Mouse (Mus musculus) midbrain, embryonic 12.5 days (tissue): Measurements from ENCODE around the gene Ppp4r4. TPM values are rescaled to one million over a fixed set of nuclear protein-coding genes. Genes with fewer than 3 reads are reported as not detected.
"Not testable (repeated sequence)": the region's sequence is repeated elsewhere in the genome, so short reads cannot be mapped to it uniquely, and the experiment has no call there.

Experiments
- ATAC-seq: fragments of 200-750 bp; cut with Nextera tagmentation; 2 replicates; pipeline ENCODE4 v1.8.0; 2017; ENCODE audit warnings: low read depth, moderate TSS enrichment, moderate library complexity; ENCODE audit not compliant: low FRiP score
- H3K27ac ChIP-seq: fragments of 300-500 bp; sonication (generic); replicated peaks from 2 replicates; pipeline ENCODE4 v1.5.1; 2016; ENCODE audit warnings: mild to moderate bottlenecking
- H3K27me3 ChIP-seq: fragments of 300-500 bp; sonication (generic); 2 replicates; pipeline ENCODE4 v1.6.1; 2016; ENCODE audit warnings: mild to moderate bottlenecking
- H3K36me3 ChIP-seq: fragments of 300-500 bp; sonication (generic); 2 replicates; pipeline ENCODE4 v1.6.1; 2016
- H3K4me1 ChIP-seq: fragments of 300-500 bp; sonication (generic); 2 replicates; pipeline ENCODE4 v1.6.1; 2016
- H3K4me2 ChIP-seq: fragments of 300-500 bp; sonication (generic); replicated peaks from 2 replicates; pipeline ENCODE4 v1.6.1; 2016; ENCODE audit warnings: mild to moderate bottlenecking, moderate library complexity
- H3K4me3 ChIP-seq: fragments of 300-500 bp; sonication (generic); 2 replicates; pipeline ENCODE4 v1.5.1; 2016; ENCODE audit warnings: mild to moderate bottlenecking
- H3K9ac ChIP-seq: fragments of 300-500 bp; sonication (generic); replicated peaks from 2 replicates; pipeline ENCODE4 v1.6.1; 2016; ENCODE audit warnings: mild to moderate bottlenecking, moderate library complexity
- H3K9me3 ChIP-seq: fragments of 300-500 bp; sonication (generic); 2 replicates; pipeline ENCODE4 v1.6.1; 2016; ENCODE audit warnings: mild to moderate bottlenecking
- WGBS: fragments of 180-500 bp; shearing (Covaris S2); methylation state at CpG from one replicate; pipeline ENCODE4 v1.1.7; 2016; 5-methylcytosine and 5-hydroxymethylcytosine counted together
- polyA plus RNA-seq: library from polyadenylated mRNA; unstranded; fragments of >200 nt; fragmentation: Nextera tagmentation; extraction: Ambion mirVana; gene quantifications from 2 replicates; pipeline ENCODE4 v1.2.1, GENCODE M21; 2016

The Ppp4r4 gene
- polyA plus RNA-seq, 1 experiment from 2014 or later, result 2.9 TPM

- Histone ChIP-seq H3K27me3 (no peaks in the 10 kb centered on the region), H3K4me1 (no peaks in the 10 kb centered on the region), H3K9me3 (no peaks in the 10 kb centered on the region), H3K27ac (no peak overlapping the region), H3K36me3 (no peaks in the 10 kb centered on the region), H3K9ac (no peak overlapping the region), H3K4me3 (no peak overlapping the region), H3K4me2 (no peak overlapping the region)
- WGBS, result 83% methylated on average over 2 of the region's 2 CpGs
- no peak for ATAC-seq
These were observed 114.2 kb downstream of the Ppp4r4 start for GRCm38 (mm10) chr12:103646314-103646713.

- Histone ChIP-seq H3K27ac (no peak overlapping the region), H3K36me3 (no peaks in the 10 kb centered on the region), H3K4me3 (no peak overlapping the region), H3K27me3 (no peaks in the 10 kb centered on the region), H3K4me2 (no peak overlapping the region), H3K9ac (no peak overlapping the region), H3K4me1 (no peaks in the 10 kb centered on the region), H3K9me3 (no peaks in the 10 kb centered on the region)
- WGBS, result 97% methylated on average over 2 of the region's 2 CpGs
- ATAC-seq, result no peak
These were observed 121.8 kb downstream of the Ppp4r4 start for GRCm38 (mm10) chr12:103653836-103654235.

- Histone ChIP-seq H3K27ac (no peak overlapping the region), H3K9me3 (no peaks in the 10 kb centered on the region), H3K9ac (no peak overlapping the region), H3K27me3 (no peaks in the 10 kb centered on the region), H3K4me3 (no peak overlapping the region), H3K4me2 (no peak overlapping the region), H3K4me1 (no peaks in the 10 kb centered on the region), H3K36me3 (no peaks in the 10 kb centered on the region)
- ATAC-seq, result no peak
- 82% methylated on average over 7 of the region's 7 CpGs for WGBS
These were observed 123.3 kb downstream of the Ppp4r4 start for GRCm38 (mm10) chr12:103655123-103656044.

GRCm38 (mm10) chr12:103656848-103657626 is 125.0 kb downstream of the Ppp4r4 start, which contains the start of gene Serpina6:
Serpina6 (minus strand) TSS chr12:103657212.
- no peak within 1 kb of the TSS for H3K9ac ChIP-seq
- H3K4me2 ChIP-seq, result no peak within 1 kb of the TSS
- 80% methylated on average over 9 of the region's 9 CpGs for WGBS
- no peak within 1 kb of the TSS for H3K4me3 ChIP-seq
- no peaks in the 10 kb centered on the region for H3K9me3 ChIP-seq
- H3K36me3 ChIP-seq, result no peaks in the 10 kb centered on the region
- no peak within 1 kb of the TSS for H3K27ac ChIP-seq
- ATAC-seq, result no peak
- H3K27me3 ChIP-seq, result no peaks in the 10 kb centered on the region
- no peaks in the 10 kb centered on the region for H3K4me1 ChIP-seq

GRCm38 (mm10) chr12:103657991-103658390 is 125.9 kb downstream of the Ppp4r4 start:
- no peak overlapping the region for H3K4me3 ChIP-seq

GRCm38 (mm10) chr12:103659171-103659570 is 127.1 kb downstream of the Ppp4r4 start:
- Histone ChIP-seq H3K9ac (no peak overlapping the region), H3K9me3 (no peaks in the 10 kb centered on the region), H3K36me3 (no peaks in the 10 kb centered on the region), H3K4me3 (no peak overlapping the region), H3K4me2 (no peak overlapping the region), H3K4me1 (no peaks in the 10 kb centered on the region), H3K27ac (no peak overlapping the region), H3K27me3 (no peaks in the 10 kb centered on the region)
- 84% methylated on average over 2 of the region's 2 CpGs for WGBS
- no peak for ATAC-seq

More at GRCm38 (mm10) chr12:103657991-103658390, 125.9 kb downstream of the Ppp4r4 start:
- H3K9me3 ChIP-seq, result no peaks in the 10 kb centered on the region
- H3K27ac ChIP-seq, result no peak overlapping the region
- 83% methylated on average over 10 of the region's 10 CpGs for WGBS
- H3K9ac ChIP-seq, result no peak overlapping the region
- no peaks in the 10 kb centered on the region for H3K27me3 ChIP-seq
- H3K4me2 ChIP-seq, result no peak overlapping the region
- no peaks in the 10 kb centered on the region for H3K4me1 ChIP-seq
- ATAC-seq, result no peak
- no peaks in the 10 kb centered on the region for H3K36me3 ChIP-seq

- 88% methylated on average over 5 of the region's 5 CpGs for WGBS
- ATAC-seq, result no peak
- Histone ChIP-seq H3K4me1 (no peaks in the 10 kb centered on the region), H3K9ac (no peak overlapping the region), H3K4me3 (no peak overlapping the region), H3K36me3 (no peaks in the 10 kb centered on the region), H3K9me3 (no peaks in the 10 kb centered on the region), H3K27ac (no peak overlapping the region), H3K4me2 (no peak overlapping the region), H3K27me3 (no peaks in the 10 kb centered on the region)
These were observed 128.0 kb downstream of the Ppp4r4 start for GRCm38 (mm10) chr12:103660076-103660475.

- not testable (repeated sequence) for H3K9me3 ChIP-seq, H3K9ac ChIP-seq, H3K27me3 ChIP-seq, H3K4me3 ChIP-seq, H3K27ac ChIP-seq, H3K4me1 ChIP-seq, ATAC-seq, H3K36me3 ChIP-seq, H3K4me2 ChIP-seq
These were observed 130.0 kb downstream of the Ppp4r4 start for GRCm38 (mm10) chr12:103662053-103662452.

Other genes with a start within 250 kb of the Ppp4r4 start
- gene Fam181a, start 221.3 kb upstream of the Ppp4r4 start, polyA plus RNA-seq, result 44.5 and 49.0 TPM in 2 replicates
- gene Asb2, start 176.3 kb upstream of the Ppp4r4 start, polyA plus RNA-seq, result 0.90 and 1.2 TPM in 2 replicates
- gene Otub2, start 143.6 kb upstream of the Ppp4r4 start, polyA plus RNA-seq, result 15.6 and 16.8 TPM in 2 replicates
- gene 9330161L09Rik, start 124.5 kb upstream of the Ppp4r4 start, polyA plus RNA-seq, result 0.96 and 1.2 TPM in 2 replicates
- gene Ddx24, start 106.5 kb upstream of the Ppp4r4 start, polyA plus RNA-seq, result 119 and 124 TPM in 2 replicates
- 4.2 and 10.4 TPM in 2 replicates for gene Ifi27, start 98.1 kb upstream of the Ppp4r4 start, polyA plus RNA-seq
- 4.4 and 5.1 TPM in 2 replicates for gene Ifi27l2a, start 88.6 kb upstream of the Ppp4r4 start, polyA plus RNA-seq
- not detected in 2 replicates for gene Ifi27l2b, start 75.1 kb upstream of the Ppp4r4 start, polyA plus RNA-seq
- gene Serpina10, start 99.2 kb downstream of the Ppp4r4 start, polyA plus RNA-seq, result 0.21 TPM in 1 of 2 replicates, not detected in the other
- gene Serpina6, start 124.9 kb downstream of the Ppp4r4 start, polyA plus RNA-seq, result not detected in 2 replicates
- gene Serpina16, start 143.9 kb downstream of the Ppp4r4 start, polyA plus RNA-seq, result not detected in 2 replicates
- not detected in 2 replicates for gene Serpina1f, start 163.2 kb downstream of the Ppp4r4 start, polyA plus RNA-seq
- gene Serpina1d, start 241.3 kb downstream of the Ppp4r4 start, polyA plus RNA-seq, result 0.22 TPM in 1 of 2 replicates, not detected in the other